Mouse (Mus musculus): ENCODE results near the gene Tbc1d24.

Tbc1d24 gene

GRCm38 (mm10) chr17:24171738-24172137, 33.6 kb downstream of the Tbc1d24 start:
- DNase-seq: no peak

GRCm38 (mm10) chr17:24170729-24171128, 34.6 kb downstream of the Tbc1d24 start:
- DNase-seq: no peak

GRCm38 (mm10) chr17:24170125-24170524, 35.2 kb downstream of the Tbc1d24 start:
- no peak for DNase-seq

- peak; percentile 96 for DNase-seq
Measured at GRCm38 (mm10) chr17:24169317-24170065, 35.9 kb downstream of the Tbc1d24 start, which contains the start of gene Atp6v0c. Gene Atp6v0c (minus strand): TSS chr17:24169702.

GRCm38 (mm10) chr17:24168590-24169277, 36.6 kb downstream of the Tbc1d24 start:
- DNase-seq: peak; percentile 79

GRCm38 (mm10) chr17:24167891-24168505, 37.4 kb downstream of the Tbc1d24 start:
- no peak for DNase-seq

GRCm38 (mm10) chr17:24167120-24167519, 38.2 kb downstream of the Tbc1d24 start:
- DNase-seq: no peak

- DNase-seq: no peak
Measured at GRCm38 (mm10) chr17:24164566-24165259, 40.6 kb downstream of the Tbc1d24 start.

GRCm38 (mm10) chr17:24163176-24163962, 42.0 kb downstream of the Tbc1d24 start, which contains the start of gene Amdhd2:
Gene Amdhd2 (minus strand): TSS chr17:24163766.
- DNase-seq: peak; percentile 99

- no peak for DNase-seq
Measured at GRCm38 (mm10) chr17:24162584-24163175, 42.7 kb downstream of the Tbc1d24 start.

GRCm38 (mm10) chr17:24161466-24161865, 43.9 kb downstream of the Tbc1d24 start:
- no peak for DNase-seq

GRCm38 (mm10) chr17:24157526-24157925, 47.8 kb downstream of the Tbc1d24 start:
- DNase-seq: no peak

GRCm38 (mm10) chr17:24157121-24157520, 48.2 kb downstream of the Tbc1d24 start:
- no peak for DNase-seq

- DNase-seq: no peak
Measured at GRCm38 (mm10) chr17:24156394-24156793, 49.0 kb downstream of the Tbc1d24 start.

- DNase-seq: no peak
Measured at GRCm38 (mm10) chr17:24155742-24156141, 49.6 kb downstream of the Tbc1d24 start.

GRCm38 (mm10) chr17:24154463-24154862, 50.9 kb downstream of the Tbc1d24 start:
- no peak for DNase-seq

GRCm38 (mm10) chr17:24151890-24152563, 53.3 kb downstream of the Tbc1d24 start:
- peak; percentile 80 for DNase-seq

GRCm38 (mm10) chr17:24151382-24151781, 54.0 kb downstream of the Tbc1d24 start:
- no peak for DNase-seq

GRCm38 (mm10) chr17:24150824-24151223, 54.5 kb downstream of the Tbc1d24 start, which contains the start of gene Pdpk1:
Gene Pdpk1 (minus strand): TSS chr17:24150924.
- DNase-seq: no peak

- DNase-seq: no peak
Measured at GRCm38 (mm10) chr17:24149421-24149820, 55.9 kb downstream of the Tbc1d24 start.

- no peak for DNase-seq
Measured at GRCm38 (mm10) chr17:24142897-24143296, 62.5 kb downstream of the Tbc1d24 start.
